Mouse (Mus musculus) cerebellum, adult 11 months (tissue): ENCODE results near the gene Slc38a10.

ENCODE experiments used
- DNase-seq: peaks from one replicate; pipeline ENCODE4 v3.0.0; 2022

The Slc38a10 gene

GRCm38 (mm10) chr11:120151113-120151494 is at the start of gene Slc38a10:
TSS of gene Slc38a10 (minus strand) at chr11:120151346.
- DNase-seq = peak; percentile 100

GRCm38 (mm10) chr11:120200621-120201020 is 49.5 kb upstream of the Slc38a10 start:
- no peak for DNase-seq

GRCm38 (mm10) chr11:120199766-120200165 is 48.6 kb upstream of the Slc38a10 start:
- DNase-seq = no peak

GRCm38 (mm10) chr11:120198831-120199230 is 47.7 kb upstream of the Slc38a10 start:
- DNase-seq = no peak

GRCm38 (mm10) chr11:120190526-120191412 is 39.6 kb upstream of the Slc38a10 start:
- DNase-seq = no peak

- DNase-seq = peak; percentile 99
Observed at GRCm38 (mm10) chr11:120189459-120190312, 38.5 kb upstream of the Slc38a10 start.

GRCm38 (mm10) chr11:120188481-120189441 is 37.6 kb upstream of the Slc38a10 start:
- DNase-seq = peak; percentile 48

- no peak for DNase-seq
Observed at GRCm38 (mm10) chr11:120188102-120188480, 36.9 kb upstream of the Slc38a10 start.

GRCm38 (mm10) chr11:120187236-120188101 is 36.3 kb upstream of the Slc38a10 start:
- no peak for DNase-seq

- no peak for DNase-seq
Observed at GRCm38 (mm10) chr11:120186821-120187235, 35.7 kb upstream of the Slc38a10 start.

- DNase-seq = no peak
Observed at GRCm38 (mm10) chr11:120186145-120186740, 35.1 kb upstream of the Slc38a10 start.

GRCm38 (mm10) chr11:120185316-120186141 is 34.4 kb upstream of the Slc38a10 start:
- no peak for DNase-seq

GRCm38 (mm10) chr11:120184371-120185315 is 33.5 kb upstream of the Slc38a10 start:
- no peak for DNase-seq

GRCm38 (mm10) chr11:120183708-120184107 is 32.6 kb upstream of the Slc38a10 start:
- DNase-seq = no peak

GRCm38 (mm10) chr11:120183180-120183579 is 32.0 kb upstream of the Slc38a10 start:
- DNase-seq = no peak

GRCm38 (mm10) chr11:120182396-120183030 is 31.4 kb upstream of the Slc38a10 start:
- DNase-seq = no peak

GRCm38 (mm10) chr11:120181379-120181778 is 30.2 kb upstream of the Slc38a10 start:
- no peak for DNase-seq

- no peak for DNase-seq
Observed at GRCm38 (mm10) chr11:120179374-120179773, 28.2 kb upstream of the Slc38a10 start.
